Mouse (Mus musculus) cerebellum, postnatal 4 days (tissue): ENCODE results near the gene Cyp4f18.
A peak's percentile ranks its signal among the peaks of the same experiment; 100 is the strongest.
"Not testable (repeated sequence)": the region's sequence is repeated elsewhere in the genome, so short reads cannot be mapped to it uniquely, and the experiment has no call there.

Experiments
- DNase-seq, 2 experiments: peaks; one replicate each; pipeline ENCODE4 v3.0.0; 2022; ENCODE audit warnings: low spot score in 2 of 2, mixed read lengths in 1 of 2

Cyp4f18 gene

DNA sequence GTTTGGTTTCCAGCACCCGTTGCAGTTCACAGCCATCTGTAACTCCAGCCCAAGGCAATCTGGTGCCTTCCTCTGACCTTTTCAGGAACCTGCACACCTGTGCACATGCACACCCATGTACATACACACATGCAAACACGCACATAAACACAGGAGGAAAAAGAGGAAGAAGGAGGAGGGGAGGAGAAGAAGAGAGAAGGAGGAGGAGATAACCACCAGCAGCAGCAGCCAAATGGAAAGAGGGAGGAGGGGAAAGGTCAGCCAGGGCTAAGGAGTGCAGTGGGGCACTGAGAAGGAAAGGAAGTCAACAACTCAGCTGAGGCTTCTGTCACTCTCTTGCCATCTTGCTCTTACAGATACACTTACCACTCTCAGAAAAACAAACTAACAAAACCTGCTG is 28.4 kb downstream of the Cyp4f18 start:
- no peak for DNase-seq

DNA sequence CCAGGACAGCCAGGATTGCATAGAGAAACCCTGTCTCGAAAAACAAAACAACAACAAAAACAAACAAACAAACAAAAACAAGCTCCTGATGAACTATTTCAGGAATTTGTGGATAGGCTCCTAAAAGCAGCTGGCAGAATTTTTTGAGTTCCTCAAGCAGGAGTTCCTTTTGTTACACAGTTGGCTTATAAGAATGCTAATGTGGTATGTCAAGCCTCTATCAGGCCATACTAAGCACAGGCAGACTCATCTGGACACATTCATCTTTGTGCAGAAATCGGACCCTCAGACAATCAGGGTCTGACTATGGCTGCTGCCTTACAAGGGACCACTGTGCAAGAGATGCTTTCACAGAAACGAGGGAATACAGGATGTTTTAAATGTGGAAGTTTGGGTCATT is 35.2 kb downstream of the Cyp4f18 start:
- DNase-seq = no peak

DNA sequence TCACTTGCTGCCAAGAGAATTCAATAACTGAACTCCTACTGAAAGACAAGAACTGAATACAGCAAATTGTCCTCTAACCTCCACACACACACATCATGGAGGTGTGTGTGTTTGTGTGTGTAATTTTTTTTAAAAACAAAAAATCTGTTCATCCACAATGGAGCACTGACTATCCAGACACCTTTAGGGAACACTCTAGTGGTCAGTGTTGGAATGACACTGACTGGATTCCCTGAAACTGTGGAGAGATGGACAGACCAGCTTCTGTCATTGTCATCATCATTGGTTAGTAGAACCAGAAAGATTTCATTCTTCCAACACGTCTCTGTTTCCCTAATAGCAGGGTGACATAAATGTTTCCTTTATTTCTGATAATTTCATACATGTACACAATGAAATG is 37.5 kb downstream of the Cyp4f18 start:
- no peak for DNase-seq

DNA sequence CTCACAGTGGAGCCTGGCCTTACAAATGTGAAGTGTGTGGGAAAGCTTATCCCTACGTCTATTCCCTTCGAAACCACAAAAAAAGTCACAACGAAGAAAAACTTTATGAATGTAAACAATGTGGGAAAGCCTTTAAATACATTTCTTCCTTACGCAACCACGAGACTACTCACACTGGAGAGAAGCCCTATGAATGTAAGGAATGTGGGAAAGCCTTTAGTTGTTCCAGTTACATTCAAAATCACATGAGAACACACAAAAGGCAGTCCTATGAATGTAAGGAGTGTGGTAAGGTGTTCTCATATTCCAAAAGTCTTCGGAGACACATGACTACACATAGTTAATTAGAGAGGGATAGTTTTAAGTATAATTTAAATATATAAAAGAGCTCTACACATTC is 40.8 kb downstream of the Cyp4f18 start:
- DNase-seq = no peak

DNA sequence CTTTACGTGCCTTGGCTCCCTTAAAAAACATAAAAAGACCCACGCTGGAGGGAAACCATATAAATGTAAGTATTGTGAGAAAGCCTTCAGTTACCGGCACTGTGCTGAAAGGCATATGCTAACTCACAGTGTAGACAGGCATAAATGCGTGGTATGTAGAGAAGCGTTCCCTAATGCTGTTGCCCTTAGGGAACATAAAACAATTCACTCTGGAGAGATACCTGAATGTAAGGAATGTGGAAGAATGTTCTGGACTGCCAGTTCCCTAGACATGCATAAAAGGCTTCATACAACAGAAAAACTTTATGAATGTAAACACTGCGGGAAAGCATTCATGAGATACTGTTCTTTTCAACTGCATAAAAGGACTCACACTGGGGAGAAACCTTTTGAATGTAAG is 41.3 kb downstream of the Cyp4f18 start:
- no peak for DNase-seq

DNA sequence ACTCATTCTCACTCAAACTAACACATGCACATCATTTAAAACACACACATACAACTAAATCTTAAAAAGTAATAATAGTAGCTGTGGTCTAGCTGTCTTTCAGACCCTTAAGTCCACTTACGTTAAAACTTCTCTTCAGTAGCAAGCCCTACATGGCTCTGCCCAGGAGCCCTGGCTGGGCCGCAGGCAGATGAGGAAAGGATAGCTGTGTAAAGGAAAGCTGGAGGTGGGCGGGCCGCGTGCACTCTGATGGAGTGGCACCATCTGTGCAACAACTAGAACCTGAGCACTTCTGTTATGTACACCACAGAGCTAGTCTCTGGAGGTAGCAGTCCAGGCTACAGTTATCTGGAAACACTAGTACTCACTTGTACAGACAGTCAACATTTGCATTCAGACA is 42.2 kb downstream of the Cyp4f18 start:
- DNase-seq = no peak

DNA sequence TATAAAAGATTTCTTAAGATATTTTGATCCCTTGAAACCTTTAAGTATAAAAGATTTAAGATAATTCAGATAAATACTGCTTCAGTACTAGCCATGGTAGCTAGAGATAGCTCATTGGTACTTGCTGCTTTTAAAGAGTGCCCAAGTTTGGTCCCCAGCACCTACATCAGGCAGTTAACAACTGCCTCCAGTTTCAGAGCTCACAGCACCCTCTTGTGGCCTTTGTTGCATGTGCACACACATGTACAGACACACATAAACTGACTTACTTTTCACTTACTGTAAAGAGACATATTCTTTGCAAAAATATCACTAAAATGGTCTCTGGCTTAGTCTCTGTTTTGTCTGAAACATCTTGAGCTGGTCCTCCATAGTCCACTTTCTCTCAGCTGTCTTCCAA is 43.0 kb downstream of the Cyp4f18 start:
- no peak for DNase-seq

DNA sequence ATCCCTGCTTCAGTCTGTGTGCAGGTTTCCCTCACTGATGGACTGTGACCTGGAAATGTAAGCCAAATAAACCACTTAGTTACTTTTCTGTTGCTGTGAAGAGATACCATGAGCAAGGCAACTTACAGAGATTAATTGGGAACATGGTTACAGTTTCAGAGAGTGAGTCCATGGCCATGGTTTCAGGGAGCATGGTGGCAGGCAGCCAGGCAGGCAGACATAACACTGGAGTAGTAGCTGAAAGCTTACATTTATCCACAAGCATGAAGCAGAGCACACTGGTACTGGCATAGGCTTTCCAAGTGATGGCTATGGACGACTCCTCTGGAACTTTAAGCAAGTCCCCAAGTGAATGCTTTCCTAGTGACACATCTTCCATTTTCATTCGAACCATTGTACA is 44.3 kb downstream of the Cyp4f18 start:
- no peak for DNase-seq

DNA sequence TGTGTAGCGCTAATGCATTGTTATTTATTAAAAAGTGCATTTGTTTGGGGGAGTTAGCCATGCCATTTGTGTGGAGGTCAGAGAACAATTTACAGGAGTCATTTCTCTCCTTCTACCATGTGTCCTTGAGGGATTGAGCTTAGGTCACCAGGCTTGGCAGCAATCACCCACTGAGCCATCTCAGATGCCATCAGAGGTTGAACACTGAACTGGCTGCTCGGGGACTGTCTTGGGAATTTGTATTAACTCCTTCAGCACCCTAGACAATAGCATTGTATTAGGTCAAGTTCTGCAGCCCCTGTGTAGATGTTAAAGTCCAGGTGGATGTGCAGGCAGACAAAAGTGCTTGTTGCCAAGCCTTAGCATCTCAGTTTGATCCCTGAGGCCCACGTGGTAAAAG is 45.4 kb downstream of the Cyp4f18 start:
- DNase-seq = no peak

DNA sequence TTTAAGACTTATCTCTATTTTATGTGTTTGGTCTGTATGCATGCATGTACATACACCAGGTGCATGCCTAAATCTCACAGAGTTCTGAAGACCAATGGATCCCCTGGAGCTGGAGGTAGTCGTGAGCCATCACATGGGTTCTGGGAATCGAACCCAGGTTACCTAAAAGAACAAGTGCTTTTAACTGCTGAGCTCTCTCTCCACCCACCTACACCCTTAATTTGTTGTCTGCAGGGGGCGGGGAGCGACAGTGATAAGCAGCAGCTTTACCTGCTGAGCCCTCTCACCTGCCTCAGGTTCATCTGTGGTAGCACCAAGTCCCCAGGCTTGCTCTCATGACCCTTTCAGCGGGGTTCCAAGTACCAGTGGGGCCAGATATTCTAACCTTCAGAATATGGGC is 47.6 kb downstream of the Cyp4f18 start:
- DNase-seq = no peak

DNA sequence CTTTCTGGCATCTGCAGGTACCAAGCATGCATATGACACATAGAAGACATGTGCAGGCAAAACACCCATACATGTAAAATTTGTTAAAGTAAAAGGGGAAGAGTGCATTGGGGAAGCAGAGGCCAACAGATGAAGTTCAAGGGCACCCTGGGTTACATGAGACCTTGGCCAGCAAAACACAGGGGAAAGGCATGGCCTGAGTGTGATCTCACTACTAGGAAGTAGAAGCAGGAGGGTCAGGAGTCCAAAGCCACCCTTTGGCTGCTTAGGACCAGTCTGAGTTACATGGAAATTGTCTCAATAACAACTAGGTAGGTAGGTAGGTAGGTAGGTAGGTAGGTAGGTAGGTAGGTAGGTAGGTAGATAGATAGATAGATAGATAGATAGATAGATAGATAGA is 48.9 kb downstream of the Cyp4f18 start:
- no peak for DNase-seq

DNA sequence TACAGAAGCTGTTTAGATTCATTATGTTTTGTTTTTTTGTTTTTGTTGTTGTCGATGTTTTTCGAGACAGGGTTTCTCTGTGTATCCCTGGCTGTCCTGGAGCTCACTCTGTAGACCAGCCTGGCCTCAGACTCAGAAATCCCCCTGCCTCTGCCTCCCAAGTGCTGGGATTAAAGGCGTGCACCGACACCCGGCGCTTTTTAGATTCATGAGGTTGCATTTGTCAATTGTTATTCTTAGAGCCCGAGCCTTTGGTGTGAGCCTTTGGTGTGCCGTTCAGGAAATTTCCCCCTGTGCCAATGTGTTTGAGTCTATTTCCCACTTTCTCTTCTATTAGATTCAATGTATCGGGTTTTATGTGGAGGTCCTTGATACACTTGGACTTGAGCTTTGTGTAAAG is 54.8 kb downstream of the Cyp4f18 start:
- DNase-seq = no peak

DNA sequence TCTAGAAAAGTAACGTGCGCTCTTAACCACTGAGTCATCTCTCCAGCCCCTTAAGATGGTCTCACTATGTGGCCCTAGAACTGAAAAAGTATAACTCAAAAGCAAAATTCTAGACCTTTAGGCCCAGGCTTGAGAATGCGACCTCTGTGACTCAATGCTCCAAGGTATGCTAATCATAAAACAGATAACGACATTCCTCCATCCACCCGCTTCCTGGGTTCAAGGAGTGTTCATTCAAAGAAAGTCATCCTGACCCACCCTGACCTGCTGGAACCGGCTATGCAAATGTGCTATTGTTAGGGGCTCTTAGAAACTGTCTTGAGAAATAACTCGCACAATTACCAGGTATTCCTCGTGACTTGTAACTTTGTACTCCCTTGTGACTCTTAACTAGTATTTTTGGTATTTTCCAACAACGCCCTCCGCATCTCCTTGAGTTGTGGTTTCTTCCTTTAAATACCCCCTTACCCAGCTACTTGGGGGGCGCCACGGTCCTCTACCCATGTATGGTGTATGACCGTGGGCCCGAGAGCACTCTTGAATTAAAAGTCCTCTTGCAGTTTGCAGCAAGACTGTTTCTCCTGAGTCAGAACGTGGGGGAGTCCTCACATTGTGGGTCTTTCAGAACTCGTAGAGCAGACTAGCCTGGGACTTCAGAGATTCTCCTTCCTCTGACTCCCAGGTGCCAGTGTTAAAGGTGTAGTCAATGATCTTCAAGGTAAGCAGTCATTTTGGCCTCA is 56.3 kb downstream of the Cyp4f18 start:
- not testable (repeated sequence) for DNase-seq

DNA sequence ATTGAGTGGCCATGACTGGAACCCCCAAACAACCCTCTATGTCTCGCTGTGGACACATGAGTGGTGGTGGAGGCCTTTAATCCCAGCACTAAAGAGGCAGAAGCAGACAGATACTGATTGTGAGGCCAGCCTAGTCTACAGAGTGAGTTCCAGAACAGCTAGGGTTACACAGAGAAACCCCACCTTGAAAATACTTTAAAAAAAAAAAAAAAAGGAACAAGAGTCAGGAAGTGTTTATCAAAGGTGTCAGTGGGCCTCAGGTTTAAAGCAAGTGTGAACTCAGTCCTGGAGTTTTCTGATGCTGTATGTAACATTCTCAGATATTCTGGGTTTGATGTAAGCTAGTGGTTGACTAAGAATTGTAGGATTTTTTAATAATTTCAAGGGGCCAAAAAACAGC is 56.9 kb downstream of the Cyp4f18 start:
- DNase-seq = no peak

DNA sequence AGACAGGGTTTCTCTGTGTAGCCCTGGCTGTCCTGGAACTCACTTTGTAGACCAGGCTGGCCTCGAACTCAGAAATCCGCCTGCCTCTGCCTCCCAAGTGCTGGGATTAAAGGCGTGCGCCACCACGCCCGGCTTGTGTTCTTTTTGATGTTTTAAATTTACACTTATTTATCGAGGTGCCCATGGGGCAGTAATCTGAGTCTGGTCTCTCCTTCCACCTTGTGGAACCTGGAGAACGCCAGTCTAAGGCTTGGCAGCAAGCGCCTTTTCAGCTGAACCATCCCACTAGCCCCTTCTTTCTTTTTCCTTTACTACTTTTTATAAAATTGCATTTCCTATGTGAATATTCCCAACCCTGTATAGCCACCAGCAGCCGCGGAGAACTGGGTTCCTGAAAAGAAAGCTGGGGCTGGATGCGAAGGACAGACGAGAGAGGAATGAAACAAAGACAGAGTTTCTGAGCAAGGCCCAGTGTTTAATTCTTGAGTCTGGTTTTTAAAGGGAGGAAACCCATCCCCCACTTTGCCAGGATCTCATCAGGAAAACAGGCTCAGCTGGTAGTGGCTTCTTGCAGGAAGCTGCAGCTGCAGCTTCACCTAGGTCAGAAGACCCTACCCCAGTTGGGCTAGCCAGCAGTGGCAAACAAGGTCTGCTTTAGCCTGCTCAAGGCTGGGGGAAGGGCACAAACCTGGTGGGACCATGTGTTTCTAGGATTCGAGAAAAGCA is 57.8 kb downstream of the Cyp4f18 start:
- DNase-seq = no peak

DNA sequence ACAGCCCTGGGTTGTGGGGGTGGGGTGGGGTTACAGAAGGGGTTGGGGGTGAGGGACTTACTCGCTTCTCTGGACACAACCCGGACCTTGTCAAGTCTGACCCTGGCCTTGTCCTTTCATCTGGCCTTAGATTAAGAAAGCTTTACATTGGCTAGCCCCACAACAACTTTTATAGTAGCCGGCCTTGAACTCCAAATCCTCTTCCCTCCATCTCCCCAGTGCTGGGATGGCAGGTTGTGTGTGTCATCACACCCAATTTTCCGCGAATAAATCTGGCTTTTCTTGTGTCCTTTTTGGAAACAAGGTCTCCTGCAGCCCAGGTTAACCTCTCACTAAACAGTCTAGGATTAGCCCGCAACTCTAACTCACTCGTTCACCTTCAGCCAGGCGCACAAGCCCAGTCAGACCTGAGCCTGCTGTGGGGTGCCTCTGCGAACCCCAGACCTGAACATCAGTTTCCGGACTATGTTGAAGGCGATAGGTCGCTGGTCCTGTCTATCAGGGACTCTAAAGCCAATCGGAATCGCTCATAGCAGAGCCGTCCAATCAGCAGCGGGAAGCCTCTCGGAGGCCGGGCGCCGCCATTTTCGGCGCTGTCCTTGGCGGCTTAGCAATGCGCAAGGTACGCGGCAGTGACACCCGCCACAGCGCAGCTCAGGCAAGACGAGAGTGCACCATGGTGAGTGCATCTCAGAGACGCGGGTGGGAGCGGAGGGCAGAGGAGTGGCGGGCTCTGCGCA is 58.8 kb downstream of the Cyp4f18 start, which contains the start of gene Zfp961:
Gene Zfp961, plus strand, starts transcription at position 557 of the 740 bp plus-strand sequence.
- DNase-seq = peak; percentile 99

DNA sequence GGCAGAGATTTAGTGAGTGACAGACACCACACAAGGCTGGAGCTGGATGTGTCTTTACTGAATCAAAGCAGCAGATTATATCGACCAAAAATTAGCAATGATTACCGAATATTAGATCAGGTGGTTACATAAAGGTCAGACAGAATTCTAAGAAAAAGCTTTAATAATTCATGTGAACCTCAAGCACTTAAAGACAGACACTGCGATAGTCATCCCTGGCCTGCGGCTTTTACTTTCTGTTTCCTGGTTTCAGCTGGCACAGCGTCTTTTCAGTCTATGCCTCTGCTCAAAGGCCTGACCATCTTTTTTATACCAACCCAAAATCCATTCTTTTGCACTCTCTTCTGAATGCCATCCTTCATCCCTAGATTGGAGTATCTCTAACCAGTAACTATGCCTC is 60.8 kb downstream of the Cyp4f18 start:
- DNase-seq = no peak

DNA sequence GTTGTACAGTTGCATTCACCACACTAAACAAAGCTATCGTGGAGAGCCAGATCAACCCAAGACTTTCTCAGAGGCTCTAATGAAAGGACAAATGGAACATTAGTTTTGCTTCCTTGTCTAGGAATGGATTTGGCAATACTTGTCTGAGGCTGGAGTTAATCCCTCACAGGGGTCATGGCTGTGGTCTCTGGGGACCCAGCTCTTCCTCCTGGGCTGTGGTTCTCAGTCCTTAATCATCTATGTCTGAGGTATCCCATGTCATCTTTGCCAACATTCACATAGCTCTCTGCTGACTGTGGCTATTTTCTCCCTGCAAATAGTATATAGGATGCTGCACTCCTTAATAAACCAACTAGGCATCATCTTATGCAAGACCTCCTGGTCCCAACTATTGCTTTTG is 67.7 kb downstream of the Cyp4f18 start:
- no peak for DNase-seq

DNA sequence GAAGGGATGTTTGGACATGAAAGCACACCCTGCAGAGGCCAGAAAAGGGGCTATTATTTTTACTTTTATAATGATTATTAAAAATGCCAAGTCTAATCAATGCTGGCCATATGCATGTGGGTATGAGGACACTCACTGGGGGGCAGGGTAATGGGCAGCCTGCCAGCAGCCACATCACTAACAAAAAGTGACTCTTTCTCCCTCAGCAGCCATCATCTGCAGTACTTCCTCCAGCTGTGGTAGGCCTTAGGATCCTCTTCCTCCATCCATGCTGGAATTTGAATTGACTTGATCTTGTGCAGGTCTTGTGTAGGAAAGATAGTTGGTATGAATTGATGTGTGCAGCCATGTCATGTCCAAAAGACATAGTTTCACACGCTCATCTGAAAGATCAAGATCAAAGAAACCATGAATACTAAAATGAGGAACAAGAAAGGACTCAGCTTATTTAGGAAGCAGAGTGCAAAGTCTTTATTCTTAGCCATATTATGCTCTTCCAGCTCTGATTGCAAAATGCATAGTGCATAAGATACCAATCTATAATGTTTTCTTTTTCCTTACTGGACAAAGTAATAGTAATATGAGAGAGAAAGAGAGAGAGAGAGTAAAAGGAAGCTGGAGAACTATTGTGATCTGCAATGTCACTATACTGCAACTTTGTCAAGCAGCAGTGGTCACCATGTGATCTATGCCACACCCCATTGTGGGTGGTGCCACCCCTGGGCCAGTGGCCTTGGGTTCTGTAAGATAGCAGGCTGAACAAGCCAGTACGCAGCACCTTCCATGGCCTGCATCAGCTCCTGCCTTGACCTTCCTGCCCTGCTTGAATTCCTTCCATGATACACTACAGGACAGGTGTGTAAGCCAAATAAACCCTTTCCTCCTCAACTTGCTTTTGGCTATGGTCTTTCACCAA is 68.9 kb downstream of the Cyp4f18 start:
- no peak for DNase-seq
